Mouse (Mus musculus): ENCODE results near the gene Actn1. TPM values are rescaled to one million over a fixed set of nuclear protein-coding genes. Genes with fewer than 3 reads are reported as not detected.

Actn1 gene
- polyA plus RNA-seq, 1 experiment from 2014 or later: 81.7 TPM

DNA sequence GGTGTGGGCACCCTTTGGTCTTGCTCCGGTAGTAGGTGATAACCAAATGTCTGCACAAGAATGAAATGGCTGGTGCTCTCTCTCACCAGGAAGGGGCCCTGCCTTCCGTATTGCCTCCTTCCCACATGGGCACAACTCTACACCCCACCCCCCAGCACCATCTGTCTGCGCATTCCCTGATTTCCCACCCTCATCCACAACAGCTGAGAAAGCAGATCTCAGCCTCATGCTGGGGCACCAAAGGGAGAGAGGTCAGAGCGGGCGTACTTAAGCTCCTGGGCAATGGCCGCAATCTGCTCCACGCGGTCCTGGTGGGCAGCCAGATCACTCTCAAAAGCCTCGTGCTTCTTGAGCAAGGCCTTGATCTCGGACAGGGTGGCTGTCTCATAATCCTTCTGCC is 82.1 kb downstream of the Actn1 start:
- Histone ChIP-seq H3K4me2 (replicated peaks; ENCODE audit: low read depth, low read length) (no peak overlapping the region), H3K4me1 (ENCODE audit: control insufficient read depth, insufficient read depth, low read length) (no peaks in the 10 kb centered on the region), H3K27ac (ENCODE audit: low read length) (no peak overlapping the region), H3K36me3 (ENCODE audit: control insufficient read depth, insufficient read depth, low read length) (peaks cover 72% of the 10 kb centered on the region), H3K9me3 (ENCODE audit: control insufficient read depth, low read depth, low read length) (no peaks in the 10 kb centered on the region), H3K4me3 (ENCODE audit: low read depth, low read length) (no peak overlapping the region), H3K27me3 (ENCODE audit: control insufficient read depth, insufficient read depth, low read length) (no peaks in the 10 kb centered on the region), H3K9ac (replicated peaks; ENCODE audit: low read depth, low read length) (no peak overlapping the region)
- WGBS: 90% methylated on average over 10 of the region's 10 CpGs
- ATAC-seq (ENCODE audit: insufficient number of reproducible peaks, insufficient read depth, low FRiP score, low read depth): no peak

GRCm38 (mm10) chr12:80168736-80169135 is 91.4 kb downstream of the Actn1 start:
- Histone ChIP-seq H3K4me3 (ENCODE audit: low read depth, low read length) (peak overlapping the region; percentile 45; the same call in 1 of the 2 replicates), H3K27ac (ENCODE audit: low read length) (no peak overlapping the region), H3K4me2 (replicated peaks; ENCODE audit: low read depth, low read length) (peak overlapping the region; percentile 23; the same call in 1 of the 2 replicates), H3K9me3 (ENCODE audit: control insufficient read depth, low read depth, low read length) (no peaks in the 10 kb centered on the region), H3K36me3 (ENCODE audit: control insufficient read depth, insufficient read depth, low read length) (peaks cover 61% of the 10 kb centered on the region), H3K27me3 (ENCODE audit: control insufficient read depth, insufficient read depth, low read length) (no peaks in the 10 kb centered on the region), H3K9ac (replicated peaks; ENCODE audit: low read depth, low read length) (no peak overlapping the region), H3K4me1 (ENCODE audit: control insufficient read depth, insufficient read depth, low read length) (no peaks in the 10 kb centered on the region)
- 61% methylated on average over 12 of the region's 12 CpGs for WGBS
- ATAC-seq (ENCODE audit: insufficient number of reproducible peaks, insufficient read depth, low FRiP score, low read depth): no peak

DNA sequence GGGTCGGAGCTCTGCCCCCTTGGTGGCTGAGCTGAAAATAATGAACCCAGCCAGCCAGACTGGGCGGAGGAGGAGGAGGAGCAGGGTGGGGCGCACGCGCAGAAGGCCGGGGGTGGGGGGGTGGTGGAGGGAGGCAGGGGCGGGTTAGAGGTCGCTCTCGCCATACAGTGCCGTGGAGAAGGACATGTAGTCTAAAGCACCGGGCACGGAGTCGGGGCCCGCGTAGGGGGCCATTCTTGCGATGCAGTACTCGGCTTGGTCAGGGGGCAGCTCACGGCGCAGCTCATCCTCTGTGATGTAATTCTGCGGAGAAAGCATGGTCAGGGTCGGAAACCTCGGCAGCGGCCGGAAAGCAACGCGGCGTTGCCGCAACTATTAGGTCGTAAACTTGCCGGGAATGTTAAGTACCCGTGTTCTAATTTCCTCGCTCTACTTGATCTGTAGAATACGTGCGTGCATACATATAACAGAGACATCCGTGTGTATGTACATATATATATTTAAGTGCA is 91.9 kb downstream of the Actn1 start:
- H3K27me3 ChIP-seq (ENCODE audit: control insufficient read depth, insufficient read depth, low read length): no peaks in the 10 kb centered on the region
- peak; percentile 74; the same call in 1 of the 2 replicates for ATAC-seq (ENCODE audit: insufficient number of reproducible peaks, insufficient read depth, low FRiP score, low read depth)
- no peaks in the 10 kb centered on the region for H3K4me1 ChIP-seq (ENCODE audit: control insufficient read depth, insufficient read depth, low read length)
- H3K4me3 ChIP-seq (ENCODE audit: low read depth, low read length): peak overlapping the region; percentile 45
- H3K27ac ChIP-seq (ENCODE audit: low read length): peak overlapping the region; percentile 16; the same call in 1 of the 2 replicates
- peaks cover 56% of the 10 kb centered on the region for H3K36me3 ChIP-seq (ENCODE audit: control insufficient read depth, insufficient read depth, low read length)
- peak overlapping the region; percentile 23 for H3K4me2 ChIP-seq (replicated peaks; ENCODE audit: low read depth, low read length)
- WGBS: 18% methylated on average over 35 of the region's 35 CpGs
- no peaks in the 10 kb centered on the region for H3K9me3 ChIP-seq (ENCODE audit: control insufficient read depth, low read depth, low read length)
- no peak overlapping the region; the same call in 1 of the 2 replicates for H3K9ac ChIP-seq (replicated peaks; ENCODE audit: low read depth, low read length)

- H3K9me3 ChIP-seq (ENCODE audit: control insufficient read depth, low read depth, low read length): no peaks in the 10 kb centered on the region
- WGBS: 86% methylated on average over 3 of the region's 3 CpGs
- H3K27ac ChIP-seq (ENCODE audit: low read length): no peak overlapping the region
- no peak for ATAC-seq (ENCODE audit: insufficient number of reproducible peaks, insufficient read depth, low FRiP score, low read depth)
- no peaks in the 10 kb centered on the region for H3K4me1 ChIP-seq (ENCODE audit: control insufficient read depth, insufficient read depth, low read length)
- H3K27me3 ChIP-seq (ENCODE audit: control insufficient read depth, insufficient read depth, low read length): no peaks in the 10 kb centered on the region
- no peak overlapping the region for H3K4me3 ChIP-seq (ENCODE audit: low read depth, low read length)
- H3K36me3 ChIP-seq (ENCODE audit: control insufficient read depth, insufficient read depth, low read length): peaks cover 47% of the 10 kb centered on the region
- no peak overlapping the region for H3K9ac ChIP-seq (replicated peaks; ENCODE audit: low read depth, low read length)
- H3K4me2 ChIP-seq (replicated peaks; ENCODE audit: low read depth, low read length): no peak overlapping the region
Measured at GRCm38 (mm10) chr12:80167321-80167720, 92.8 kb downstream of the Actn1 start.

DNA sequence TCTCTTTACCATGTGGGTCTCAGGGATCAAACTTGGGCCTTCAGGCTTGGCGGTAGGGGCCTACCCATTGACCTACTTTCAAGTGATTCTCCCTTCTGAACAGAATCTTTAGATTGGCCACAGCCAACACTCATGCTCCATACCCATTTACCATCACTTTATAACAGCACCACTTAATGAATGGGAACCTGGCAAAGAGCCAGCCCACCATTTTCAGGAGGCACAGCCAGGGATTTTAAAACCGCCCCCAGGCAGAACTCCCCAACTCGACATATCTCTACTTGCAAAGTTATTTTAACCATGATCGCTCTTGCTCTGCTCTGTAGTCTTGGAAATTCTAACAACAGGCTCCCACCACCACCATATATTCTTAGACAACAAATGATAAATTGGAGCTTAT is 93.5 kb downstream of the Actn1 start:
- H3K4me2 ChIP-seq (replicated peaks; ENCODE audit: low read depth, low read length): no peak overlapping the region
- peaks cover 41% of the 10 kb centered on the region for H3K36me3 ChIP-seq (ENCODE audit: control insufficient read depth, insufficient read depth, low read length)
- no peaks in the 10 kb centered on the region for H3K9me3 ChIP-seq (ENCODE audit: control insufficient read depth, low read depth, low read length)
- 79% methylated on average over 4 of the region's 4 CpGs for WGBS
- H3K27ac ChIP-seq (ENCODE audit: low read length): no peak overlapping the region
- H3K9ac ChIP-seq (replicated peaks; ENCODE audit: low read depth, low read length): no peak overlapping the region
- H3K27me3 ChIP-seq (ENCODE audit: control insufficient read depth, insufficient read depth, low read length): no peaks in the 10 kb centered on the region
- no peak for ATAC-seq (ENCODE audit: insufficient number of reproducible peaks, insufficient read depth, low FRiP score, low read depth)
- H3K4me3 ChIP-seq (ENCODE audit: low read depth, low read length): no peak overlapping the region
- no peaks in the 10 kb centered on the region for H3K4me1 ChIP-seq (ENCODE audit: control insufficient read depth, insufficient read depth, low read length)

- H3K4me1 ChIP-seq (ENCODE audit: control insufficient read depth, insufficient read depth, low read length): no peaks in the 10 kb centered on the region
- H3K27ac ChIP-seq (ENCODE audit: low read length): no peak overlapping the region
Measured at GRCm38 (mm10) chr12:80164526-80164925, 95.6 kb downstream of the Actn1 start.

GRCm38 (mm10) chr12:80162448-80162847 is 97.7 kb downstream of the Actn1 start:
- Histone ChIP-seq H3K36me3 (ENCODE audit: control insufficient read depth, insufficient read depth, low read length) (peaks cover 16% of the 10 kb centered on the region), H3K4me1 (ENCODE audit: control insufficient read depth, insufficient read depth, low read length) (no peaks in the 10 kb centered on the region), H3K4me2 (replicated peaks; ENCODE audit: low read depth, low read length) (no peak overlapping the region), H3K9me3 (ENCODE audit: control insufficient read depth, low read depth, low read length) (no peaks in the 10 kb centered on the region), H3K27ac (ENCODE audit: low read length) (no peak overlapping the region), H3K27me3 (ENCODE audit: control insufficient read depth, insufficient read depth, low read length) (no peaks in the 10 kb centered on the region), H3K4me3 (ENCODE audit: low read depth, low read length) (no peak overlapping the region), H3K9ac (replicated peaks; ENCODE audit: low read depth, low read length) (no peak overlapping the region)
- 69% methylated on average over 3 of the region's 3 CpGs for WGBS
- no peak for ATAC-seq (ENCODE audit: insufficient number of reproducible peaks, insufficient read depth, low FRiP score, low read depth)

More at GRCm38 (mm10) chr12:80164526-80164925, 95.6 kb downstream of the Actn1 start:
- no peak overlapping the region for H3K4me2 ChIP-seq (replicated peaks; ENCODE audit: low read depth, low read length)
- peaks cover 19% of the 10 kb centered on the region for H3K36me3 ChIP-seq (ENCODE audit: control insufficient read depth, insufficient read depth, low read length)
- 81% methylated on average over 8 of the region's 8 CpGs for WGBS
- H3K4me3 ChIP-seq (ENCODE audit: low read depth, low read length): no peak overlapping the region
- H3K27me3 ChIP-seq (ENCODE audit: control insufficient read depth, insufficient read depth, low read length): no peaks in the 10 kb centered on the region
- H3K9me3 ChIP-seq (ENCODE audit: control insufficient read depth, low read depth, low read length): no peaks in the 10 kb centered on the region
- no peak overlapping the region for H3K9ac ChIP-seq (replicated peaks; ENCODE audit: low read depth, low read length)
- ATAC-seq (ENCODE audit: insufficient number of reproducible peaks, insufficient read depth, low FRiP score, low read depth): no peak

DNA sequence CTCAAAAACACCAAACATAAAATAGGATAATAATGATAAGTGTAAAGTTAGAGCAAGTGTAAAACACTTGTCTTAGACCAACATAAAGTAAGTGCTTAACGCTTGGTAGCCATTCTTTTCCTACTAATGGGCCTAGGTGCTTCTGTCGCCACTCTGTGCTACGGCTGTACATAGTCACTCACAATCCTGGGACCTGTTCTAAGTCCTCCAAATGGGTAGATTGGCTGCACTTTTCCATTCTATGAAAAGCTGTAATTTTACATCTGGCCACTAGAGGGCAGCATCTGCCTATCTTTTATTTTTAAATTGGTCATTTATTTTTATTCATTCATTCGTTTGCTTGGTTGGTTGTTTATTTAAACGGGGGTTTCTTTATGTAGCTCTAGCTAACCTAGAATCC is 102.5 kb downstream of the Actn1 start:
- no peaks in the 10 kb centered on the region for H3K4me1 ChIP-seq (ENCODE audit: control insufficient read depth, insufficient read depth, low read length)
- H3K9me3 ChIP-seq (ENCODE audit: control insufficient read depth, low read depth, low read length): no peaks in the 10 kb centered on the region
- no peak overlapping the region for H3K27ac ChIP-seq (ENCODE audit: low read length)
- 8% methylated on average over 5 of the region's 5 CpGs for WGBS
- H3K9ac ChIP-seq (replicated peaks; ENCODE audit: low read depth, low read length): no peak overlapping the region
- no peak for ATAC-seq (ENCODE audit: insufficient number of reproducible peaks, insufficient read depth, low FRiP score, low read depth)
- H3K4me2 ChIP-seq (replicated peaks; ENCODE audit: low read depth, low read length): peak overlapping the region; percentile 26; the same call in 1 of the 2 replicates
- H3K36me3 ChIP-seq (ENCODE audit: control insufficient read depth, insufficient read depth, low read length): no peaks in the 10 kb centered on the region
- no peak overlapping the region for H3K4me3 ChIP-seq (ENCODE audit: low read depth, low read length)
- H3K27me3 ChIP-seq (ENCODE audit: control insufficient read depth, insufficient read depth, low read length): no peaks in the 10 kb centered on the region

Measured in stomach, embryonic 14.5 days (tissue).